Mouse (Mus musculus): ENCODE data around the gene Tmem270.

DNA sequence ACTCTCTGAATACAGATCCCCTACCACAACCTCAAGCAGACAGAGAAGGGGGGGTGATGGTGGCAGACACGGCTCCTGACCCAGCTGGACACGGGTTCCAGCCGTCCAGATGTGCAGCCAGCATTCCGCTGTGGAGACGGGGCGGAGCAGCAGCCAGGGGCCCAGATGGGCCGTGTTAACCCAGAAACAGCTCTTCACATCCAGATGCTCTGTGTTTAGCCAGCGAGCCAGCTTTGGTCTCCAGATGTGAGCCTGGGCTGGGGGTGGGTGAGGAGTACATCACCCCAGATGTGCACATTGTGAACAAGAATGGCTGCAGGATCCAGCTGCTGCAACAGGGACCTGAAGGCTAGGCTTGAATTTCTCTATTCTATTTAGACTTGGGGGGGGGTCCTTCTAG, 11.2 kb downstream of the Tmem270 start:
- TF ChIP-seq CTCF (IDR thresholded peaks at IDR 0.05; ENCODE audit: low read depth, low read length) (no peak), EP300 (IDR thresholded peaks at IDR 0.05; ENCODE audit: insufficient read depth, low read depth, low read length) (no peak), POLR2A (IDR thresholded peaks at IDR 0.05; ENCODE audit: insufficient read depth, low read length) (no peak)
